Mouse (Mus musculus) gonadal fat pad, adult 2 months (tissue): ENCODE results near the gene Nkpd1. TPM values are rescaled to one million over a fixed set of nuclear protein-coding genes. Genes with fewer than 3 reads are reported as not detected.

Experiments used
- DNase-seq: peaks from one replicate; pipeline ENCODE4 v3.0.0-alpha.2; 2012; ENCODE audit warnings: low read depth
- polyA plus RNA-seq: library from polyadenylated mRNA; depleted of rRNA; stranded (reverse); fragments of >200 nt; gene quantifications from 2 replicates; pipeline ENCODE4 v1.2.3, GENCODE M21; 2012

Nkpd1 gene
- polyA plus RNA-seq, 1 experiment, result 0.35 TPM

DNA sequence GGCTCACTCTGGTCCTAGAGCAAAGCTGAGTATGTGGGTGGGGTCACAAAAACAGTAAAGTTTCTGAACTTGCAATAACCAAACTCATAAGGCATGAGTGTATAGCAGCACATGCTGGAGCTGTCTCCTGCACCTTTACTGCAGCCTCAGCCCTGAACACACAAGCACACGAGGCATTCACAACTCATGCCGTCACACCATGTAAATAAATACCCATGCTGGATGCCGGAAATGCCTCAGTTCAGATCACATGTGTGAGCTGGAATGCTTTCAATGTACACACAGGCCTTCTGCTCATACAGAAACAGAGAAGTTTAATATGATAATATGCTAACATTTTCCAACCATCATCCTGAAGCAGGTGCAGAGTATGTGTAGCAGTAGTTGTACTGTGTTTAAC is 28.4 kb downstream of the Nkpd1 start:
- DNase-seq, result no peak

DNA sequence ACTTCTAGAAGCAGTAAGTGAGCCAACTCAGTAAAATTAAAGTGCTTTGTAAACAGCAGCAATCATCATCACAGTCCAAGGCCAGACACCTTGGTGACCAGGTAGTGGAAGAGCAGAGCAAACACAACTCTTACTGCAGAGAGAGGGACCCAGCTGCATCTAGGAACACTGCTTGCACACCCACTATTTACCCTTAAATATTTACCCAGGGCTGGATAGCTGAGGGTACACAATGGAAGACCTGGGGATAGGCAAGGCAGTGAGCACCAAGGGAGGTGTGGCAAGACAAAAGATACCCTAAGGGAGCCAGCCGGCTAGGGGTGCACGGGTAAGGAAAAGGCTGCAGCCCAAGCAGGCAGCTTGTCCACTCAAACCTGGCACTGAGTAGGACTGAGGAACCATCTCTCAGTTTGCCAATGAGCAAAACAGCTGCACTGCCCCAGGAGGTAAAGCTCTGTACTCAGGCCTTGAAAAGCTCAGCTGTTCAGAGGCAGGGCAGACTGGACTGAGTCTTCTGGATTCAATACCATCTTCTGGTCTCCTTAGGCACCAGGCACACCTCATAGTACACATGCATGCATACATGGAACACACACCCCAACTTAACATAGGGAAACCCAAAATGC is 29.8 kb downstream of the Nkpd1 start:
- no peak for DNase-seq

DNA sequence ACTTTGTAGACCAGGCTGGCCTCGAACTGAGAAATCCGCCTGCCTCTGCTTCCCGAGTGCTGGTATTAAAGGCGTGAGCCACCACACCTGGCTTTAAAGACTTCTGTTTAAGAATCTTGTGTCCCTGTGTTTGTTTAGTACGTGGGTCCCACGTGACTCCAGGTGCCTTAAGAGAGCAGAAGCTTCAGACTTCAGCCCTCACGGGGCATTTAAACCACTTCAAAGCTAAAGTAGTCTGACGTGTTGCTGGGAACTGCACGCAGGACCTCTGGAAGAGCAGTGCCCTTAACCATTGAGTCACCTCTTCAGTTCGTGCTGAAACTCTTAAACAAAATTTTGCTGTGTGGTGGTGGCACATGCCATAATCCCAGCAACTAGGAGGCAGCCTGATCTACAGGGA is 31.8 kb downstream of the Nkpd1 start:
- no peak for DNase-seq

DNA sequence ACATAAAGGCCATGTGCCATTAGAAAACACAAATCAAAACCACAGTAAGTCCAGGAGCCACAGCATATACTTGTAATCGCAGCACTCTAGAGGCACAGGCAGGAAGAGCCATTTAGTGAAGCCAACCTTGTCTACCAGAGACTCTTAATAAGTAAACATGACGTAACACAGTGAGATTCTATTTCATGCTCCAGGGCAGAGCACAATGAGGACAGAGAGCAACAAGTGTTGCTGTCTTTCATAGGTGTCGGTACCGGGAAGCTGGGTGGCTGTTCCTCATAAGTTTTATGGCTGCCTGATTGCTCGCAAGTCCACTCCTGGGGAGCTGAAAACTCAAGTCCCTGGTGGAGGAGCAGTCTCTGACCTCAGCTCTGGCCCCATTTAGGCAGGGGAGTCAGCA is 34.0 kb downstream of the Nkpd1 start:
- peak; percentile 52 for DNase-seq

DNA sequence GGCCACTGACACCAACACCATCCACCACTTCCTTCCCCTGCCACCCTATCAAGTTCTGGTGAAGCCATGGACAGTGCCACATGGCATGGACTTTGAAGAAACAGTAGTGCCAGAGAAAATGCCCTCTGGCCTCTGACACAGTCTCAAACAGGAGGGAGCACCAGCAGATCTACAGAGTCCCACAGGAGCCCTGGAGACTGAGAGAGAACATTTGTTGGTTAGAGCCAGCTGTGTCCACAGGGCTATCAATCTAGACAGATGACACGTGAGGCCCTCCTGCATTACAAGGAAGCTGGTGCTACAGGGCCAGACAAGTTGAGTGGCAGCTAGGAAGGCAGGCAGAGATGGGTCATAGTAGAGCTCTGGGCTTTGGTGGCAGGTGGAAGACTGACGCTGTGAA is 34.8 kb downstream of the Nkpd1 start:
- DNase-seq, result no peak

DNA sequence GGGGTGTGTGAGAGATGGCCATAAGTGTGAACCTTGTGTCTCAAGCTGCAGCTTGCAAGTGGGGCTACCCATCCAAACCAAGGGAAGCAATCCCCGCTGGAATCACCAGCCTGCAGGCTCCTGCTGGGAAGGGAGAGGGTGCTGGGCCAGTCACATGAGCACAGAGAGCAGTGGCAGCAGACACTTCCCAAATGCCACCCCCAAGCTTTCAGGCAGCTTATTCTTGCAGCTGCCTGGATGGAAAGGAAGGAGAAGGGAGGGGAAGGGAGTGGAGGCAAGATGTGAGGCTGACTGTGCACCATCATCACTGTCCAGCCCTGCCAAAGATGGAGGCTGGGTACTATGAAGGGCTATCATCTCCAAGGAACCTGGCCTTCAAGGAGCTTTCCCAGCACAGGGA is 36.5 kb downstream of the Nkpd1 start:
- no peak for DNase-seq

DNA sequence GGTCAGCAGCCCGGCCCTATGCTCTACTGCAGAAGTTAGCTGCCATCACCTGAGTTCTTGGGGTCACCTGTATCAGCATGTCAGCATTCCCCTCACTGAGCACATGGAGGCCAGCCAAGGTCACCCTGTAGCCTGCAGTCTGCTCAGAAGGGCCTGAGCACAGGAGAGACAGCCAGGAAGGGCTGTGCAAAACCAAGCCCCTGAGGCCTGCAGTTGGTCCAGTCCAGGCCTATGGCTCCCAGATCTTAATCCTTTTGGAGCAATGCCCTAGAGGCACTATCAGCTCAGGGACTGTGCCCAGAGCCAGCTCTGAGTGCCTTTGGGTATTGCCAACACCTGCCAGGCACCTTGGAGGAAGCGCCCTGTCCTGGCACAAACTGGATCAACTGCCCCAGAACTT is 39.4 kb downstream of the Nkpd1 start:
- no peak for DNase-seq

DNA sequence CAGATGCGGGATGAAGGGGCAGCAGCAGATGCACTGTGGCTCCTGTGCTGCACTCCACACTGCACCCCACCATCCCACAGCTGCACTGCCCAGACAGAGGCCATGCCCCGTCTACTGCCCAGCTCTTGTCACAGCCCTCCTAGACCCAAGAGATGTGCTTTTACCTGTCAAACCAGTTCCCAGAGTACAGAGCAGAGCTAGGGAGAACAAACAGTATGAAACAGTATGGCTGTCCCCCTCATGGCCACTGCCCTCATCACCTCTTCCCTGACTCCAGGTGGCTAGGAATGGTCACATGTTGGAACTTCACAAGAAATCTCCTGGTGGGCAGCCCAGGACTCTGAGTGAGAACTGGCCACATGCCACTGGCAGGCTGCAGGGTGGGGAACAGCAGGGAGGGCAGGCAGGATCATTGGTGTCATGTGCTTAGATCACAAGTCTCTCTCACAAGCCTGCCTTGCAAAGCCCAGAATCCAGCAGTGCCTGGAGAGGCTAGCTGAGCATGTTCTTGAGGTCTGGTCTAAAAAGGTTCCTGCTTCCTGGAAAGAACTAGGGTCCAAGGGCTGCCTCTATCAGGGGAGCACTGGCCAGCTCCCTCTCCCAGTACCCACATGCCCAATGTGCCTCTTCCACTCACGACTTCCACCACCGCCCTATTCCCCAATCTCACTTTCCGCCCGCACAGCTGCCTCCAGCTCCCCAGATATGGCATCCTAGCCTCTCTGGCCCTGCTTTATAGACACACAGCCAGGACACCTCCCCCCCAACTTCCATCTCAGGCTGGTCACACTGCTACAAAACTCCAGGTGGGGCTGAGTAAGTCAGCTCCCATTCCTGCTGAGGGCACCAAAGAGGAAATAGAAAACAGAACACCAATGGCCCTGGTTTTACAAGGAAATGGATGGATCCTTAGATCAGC is 40.6 kb downstream of the Nkpd1 start:
- no peak for DNase-seq

DNA sequence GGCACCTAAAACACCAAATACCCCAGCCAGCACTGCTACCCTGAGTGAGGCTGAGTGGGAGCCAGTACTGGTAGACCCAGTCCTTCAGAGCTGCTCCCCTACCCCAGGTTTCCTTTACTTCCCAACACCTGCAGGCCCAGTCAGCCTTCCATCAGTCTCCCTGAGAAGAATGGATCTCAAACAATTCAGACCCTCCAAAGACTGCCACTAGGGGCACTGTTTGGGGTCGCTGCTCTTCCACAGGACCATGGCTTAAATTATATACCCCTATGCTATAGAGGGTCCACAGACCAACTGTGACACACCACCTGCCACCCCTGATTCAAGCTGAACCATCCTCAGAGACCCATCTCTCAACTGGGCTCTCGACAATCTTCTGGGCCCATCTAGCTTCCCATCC is 41.3 kb downstream of the Nkpd1 start:
- no peak for DNase-seq

DNA sequence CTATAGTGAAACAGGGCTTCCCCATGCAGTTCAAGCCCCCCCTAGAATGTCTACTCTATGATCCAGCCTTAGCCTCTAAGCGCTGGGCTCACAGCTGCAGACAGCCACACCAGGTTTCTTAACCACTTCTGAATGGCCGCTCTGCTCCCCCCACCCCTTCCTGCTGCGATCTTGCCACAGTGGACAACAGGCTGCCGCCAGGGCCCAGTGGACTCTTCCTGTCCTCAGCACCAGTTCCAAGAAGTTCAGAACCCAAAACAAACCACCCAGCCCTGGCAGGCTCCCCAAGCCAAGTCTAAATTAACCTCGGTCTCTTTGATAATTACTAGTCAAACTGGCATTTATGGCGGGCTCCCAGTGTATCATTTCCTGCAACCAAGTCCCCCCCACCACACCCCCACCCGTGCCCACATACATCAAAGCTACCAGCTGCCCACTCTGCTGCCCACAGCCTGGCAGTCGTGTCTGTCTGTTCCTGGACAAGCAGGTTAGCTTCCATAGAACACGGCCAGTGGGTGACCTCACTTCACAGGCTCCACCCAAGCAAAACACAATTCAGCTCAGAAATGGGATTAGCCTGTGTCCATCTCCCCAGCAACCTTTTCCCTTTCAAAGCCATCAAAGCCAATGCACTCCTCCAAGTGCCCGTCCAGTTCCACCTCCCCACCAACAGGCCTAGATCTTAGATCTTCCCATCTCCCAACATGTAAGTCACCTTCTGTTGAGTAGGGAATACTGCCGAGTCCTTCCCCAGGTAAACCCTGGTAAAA is 43.0 kb downstream of the Nkpd1 start:
- DNase-seq, result no peak

DNA sequence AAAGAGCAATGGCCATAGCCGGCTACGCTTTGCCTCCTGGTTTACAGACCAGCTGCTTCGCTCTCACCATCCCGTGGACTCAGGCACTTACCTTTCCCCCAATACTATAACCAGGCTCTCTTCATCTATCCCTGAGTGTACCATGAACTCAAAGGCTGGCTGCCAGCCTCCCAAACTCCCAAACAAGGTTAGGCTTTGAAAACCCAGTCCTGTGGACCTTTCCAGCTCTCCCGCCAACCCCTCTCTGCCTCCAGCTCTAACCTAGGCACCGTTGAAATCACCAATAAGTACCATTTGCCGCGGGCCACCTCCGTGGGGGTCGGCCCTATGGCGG is 43.8 kb downstream of the Nkpd1 start:
- no peak for DNase-seq

DNA sequence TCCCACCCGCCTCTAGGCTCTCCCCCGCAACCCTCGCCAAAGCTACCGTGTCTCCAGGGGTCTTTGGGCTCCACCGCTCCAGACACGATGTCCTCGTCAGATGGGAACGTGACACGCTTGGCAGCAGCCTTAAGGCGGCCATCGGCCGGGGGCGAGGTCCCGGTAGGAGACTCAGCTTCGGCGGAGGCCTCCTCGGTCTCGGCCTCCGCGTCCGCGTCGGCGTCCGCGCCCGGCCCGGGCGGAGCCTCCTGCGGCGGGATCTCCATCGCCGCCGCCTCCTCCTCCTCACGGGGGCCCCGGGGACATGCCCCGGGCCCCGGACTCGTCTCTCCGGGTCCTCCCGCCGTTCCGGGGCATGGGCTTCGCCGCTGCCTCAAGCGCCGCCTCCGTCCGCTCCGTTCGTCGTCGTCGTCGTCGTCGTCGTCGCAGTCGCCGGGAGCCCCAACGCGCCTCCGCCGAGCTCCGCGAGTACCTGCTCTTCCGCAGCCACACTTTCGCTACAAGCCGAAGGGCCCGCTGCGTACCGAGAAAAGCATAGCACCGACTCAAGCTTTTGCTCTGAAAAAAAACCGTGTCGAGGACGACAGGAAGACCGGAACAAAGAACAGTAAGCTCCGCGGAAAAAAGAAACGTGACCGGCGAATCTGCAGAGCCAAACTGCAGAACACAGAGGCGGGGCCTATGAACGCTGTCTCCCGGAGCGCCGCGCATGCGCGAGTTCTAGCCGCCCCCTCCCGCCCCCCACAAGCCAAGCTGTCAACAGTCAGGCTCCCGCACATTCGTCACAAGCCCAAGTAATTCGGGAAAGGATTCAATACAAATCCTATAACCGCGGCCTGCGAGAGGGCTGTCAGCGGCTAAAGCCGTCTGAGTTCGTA is 44.4 kb downstream of the Nkpd1 start:
- DNase-seq, result no peak

DNA sequence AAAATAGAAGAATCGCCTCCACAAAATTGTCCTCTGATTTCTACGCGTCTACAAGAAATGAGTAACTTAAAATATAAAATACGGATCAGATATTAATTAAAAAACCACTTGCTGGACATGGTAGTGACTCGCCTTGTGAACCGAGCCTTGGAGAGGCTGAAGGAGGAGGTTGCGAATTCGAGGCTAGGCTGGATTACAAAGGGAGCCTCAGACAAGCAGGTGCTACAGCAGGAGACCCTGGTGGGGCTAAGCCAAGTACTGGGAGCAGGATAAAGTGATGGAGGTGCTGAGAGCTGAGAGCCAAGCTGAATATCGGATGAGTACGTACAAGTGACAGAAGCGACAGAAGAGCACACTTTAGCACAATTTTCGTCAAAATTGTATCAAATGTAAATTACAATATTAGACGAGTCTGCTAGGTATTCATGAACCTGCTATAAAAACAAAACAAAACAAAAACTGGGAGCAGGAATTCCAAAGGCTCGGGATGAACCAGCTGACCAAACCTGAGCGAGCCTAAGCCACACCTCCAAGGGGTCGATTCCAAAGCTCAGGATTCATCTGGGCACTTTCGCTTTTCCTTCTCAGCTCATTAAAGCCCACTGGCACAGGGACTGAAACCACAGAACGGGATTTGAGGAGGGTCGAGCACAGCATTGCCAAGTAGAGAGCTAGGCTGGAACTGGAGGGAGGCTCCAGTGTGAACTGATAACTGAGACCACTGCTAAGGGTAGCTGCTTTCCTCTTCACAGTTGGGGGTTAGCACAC is 45.2 kb downstream of the Nkpd1 start, which contains the start of gene Ppp1r37:
Gene Ppp1r37 (minus strand): TSS at position 434 of the 768 bp plus-strand sequence.
- no peak for DNase-seq

DNA sequence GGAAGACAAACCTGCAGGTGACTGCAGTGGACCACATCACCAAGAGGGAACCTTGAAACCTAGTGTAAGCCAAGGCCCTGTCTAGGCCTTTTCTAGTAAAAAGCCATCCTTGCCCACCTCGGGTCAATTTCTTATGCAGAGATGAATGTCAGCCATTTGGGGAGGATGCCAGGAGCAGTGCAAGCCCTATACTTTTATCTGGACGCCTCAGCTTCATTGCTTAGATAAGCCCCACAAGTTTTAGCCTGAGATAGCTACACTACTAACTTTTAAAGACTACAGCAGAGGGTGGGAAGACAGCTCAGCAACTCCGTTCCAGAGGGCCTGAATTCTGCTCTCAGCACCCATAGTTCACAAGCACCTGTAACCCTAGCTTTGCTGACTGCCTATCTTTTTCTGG is 46.2 kb downstream of the Nkpd1 start:
- no peak for DNase-seq

DNA sequence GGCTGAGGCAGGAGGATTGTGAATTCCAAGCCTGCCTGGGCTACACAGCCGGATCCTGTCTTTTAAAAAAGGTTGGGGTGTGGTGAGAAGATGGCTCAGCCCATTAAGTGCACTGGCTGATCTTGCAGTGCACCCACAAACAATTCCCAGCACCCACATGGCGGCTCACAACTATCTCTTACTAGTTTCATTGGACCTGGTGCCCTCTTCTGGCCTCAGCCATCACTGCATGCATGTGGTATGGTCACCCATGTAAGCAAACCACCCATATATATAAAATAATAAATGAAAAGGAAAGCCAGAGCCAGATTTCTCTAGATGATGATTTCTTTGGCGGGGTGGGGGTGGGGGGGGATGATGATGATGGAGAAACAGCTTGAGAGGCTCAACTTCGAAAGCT is 46.8 kb downstream of the Nkpd1 start:
- DNase-seq, result no peak

DNA sequence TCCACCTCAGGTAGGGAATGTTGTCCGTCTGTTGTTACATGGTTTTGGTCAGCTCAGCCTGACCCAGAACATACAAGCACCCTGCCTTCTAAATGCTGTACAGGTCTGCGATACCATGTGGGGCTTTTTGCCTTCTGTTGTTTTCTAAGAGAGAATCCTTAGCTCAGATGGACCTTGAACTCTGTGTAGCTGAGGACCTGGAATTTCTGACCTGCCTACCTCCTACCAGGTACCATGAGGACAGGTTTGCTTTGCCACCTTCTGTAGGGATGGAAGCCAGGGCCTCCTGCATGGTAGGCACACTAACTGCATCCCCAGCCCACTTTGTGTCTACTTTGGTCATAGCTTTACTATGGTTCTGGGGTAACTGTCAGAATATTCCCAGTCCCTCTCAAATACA is 48.2 kb downstream of the Nkpd1 start:
- DNase-seq, result no peak

DNA sequence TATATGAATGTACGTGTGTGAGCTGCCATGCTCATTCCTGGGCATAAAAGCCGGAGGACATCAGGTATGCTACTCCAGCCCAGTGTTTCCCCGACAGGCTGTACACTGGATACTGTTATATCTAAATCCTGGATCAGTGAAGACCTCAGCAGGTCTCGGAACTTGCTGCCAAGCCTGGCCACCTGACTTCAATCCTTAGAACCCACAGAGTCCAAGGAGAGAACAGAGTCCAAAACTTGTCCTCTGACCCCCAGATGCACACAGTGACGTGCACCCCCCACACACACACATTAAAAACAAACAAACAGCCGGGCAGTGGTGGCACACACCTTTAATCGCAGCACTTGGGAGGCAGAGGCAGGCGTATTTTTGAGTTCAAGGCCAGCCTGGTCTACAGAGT is 49.8 kb downstream of the Nkpd1 start:
- DNase-seq, result no peak

DNA sequence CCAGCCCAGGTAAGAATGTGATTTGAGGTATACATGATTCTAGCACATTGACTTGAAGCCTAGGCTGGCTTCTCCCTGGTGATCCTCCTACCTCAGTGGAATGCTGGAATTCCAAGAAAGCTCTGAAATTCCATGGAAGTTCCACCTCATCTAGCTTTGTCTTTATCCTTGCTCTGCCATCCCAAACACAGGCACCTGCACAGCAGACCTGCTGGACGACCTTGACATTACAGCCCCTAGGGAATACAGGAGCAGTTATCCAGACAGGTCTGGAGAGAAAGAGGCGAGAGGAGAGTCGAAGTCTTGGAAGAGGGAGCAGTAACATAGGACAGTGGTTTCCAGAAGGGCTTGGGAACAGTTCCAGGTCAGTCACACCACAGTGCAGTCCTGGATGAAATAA is 52.0 kb downstream of the Nkpd1 start:
- no peak for DNase-seq

DNA sequence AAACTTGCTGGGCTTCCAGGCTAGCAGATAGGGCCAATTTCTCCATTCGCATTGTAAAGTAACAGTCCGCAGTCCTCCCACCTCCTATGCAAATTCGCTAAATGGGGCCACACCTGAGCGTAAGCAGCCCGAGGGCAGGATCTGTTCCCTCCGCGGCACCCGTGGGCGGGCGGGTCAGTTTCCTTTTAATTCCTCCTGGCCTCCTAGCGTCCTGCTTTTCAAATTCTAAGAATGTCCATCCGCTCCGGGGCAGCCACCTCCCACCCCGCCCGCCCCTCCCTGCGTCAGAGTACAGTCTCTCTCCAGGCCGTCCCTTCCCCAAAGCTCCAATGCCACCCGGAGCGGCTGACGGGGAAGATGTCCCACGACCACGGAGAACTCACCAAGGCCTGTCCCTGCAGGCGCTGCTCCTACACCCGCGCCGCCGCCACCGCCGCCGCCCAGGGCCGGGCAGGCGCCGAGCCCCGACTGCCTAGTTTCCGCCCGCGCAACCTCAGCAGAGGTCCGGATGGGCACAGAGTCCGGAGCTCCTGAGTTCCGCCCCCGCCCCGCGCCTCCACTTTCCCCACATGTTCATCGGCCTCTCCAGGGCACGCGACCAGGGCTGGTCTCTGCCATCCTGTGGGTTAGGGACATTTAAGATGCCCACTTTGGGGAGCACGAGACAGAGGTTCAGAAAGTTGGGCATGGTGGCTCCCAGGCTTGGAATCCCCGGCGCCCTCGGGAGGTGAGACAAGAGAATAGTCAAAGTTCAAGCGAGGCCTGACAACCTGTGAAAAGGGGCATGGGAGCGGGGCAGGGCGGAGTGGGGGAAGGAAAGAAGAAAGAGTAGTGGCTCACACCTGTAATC is 55.5 kb downstream of the Nkpd1 start:
- DNase-seq, result no peak

DNA sequence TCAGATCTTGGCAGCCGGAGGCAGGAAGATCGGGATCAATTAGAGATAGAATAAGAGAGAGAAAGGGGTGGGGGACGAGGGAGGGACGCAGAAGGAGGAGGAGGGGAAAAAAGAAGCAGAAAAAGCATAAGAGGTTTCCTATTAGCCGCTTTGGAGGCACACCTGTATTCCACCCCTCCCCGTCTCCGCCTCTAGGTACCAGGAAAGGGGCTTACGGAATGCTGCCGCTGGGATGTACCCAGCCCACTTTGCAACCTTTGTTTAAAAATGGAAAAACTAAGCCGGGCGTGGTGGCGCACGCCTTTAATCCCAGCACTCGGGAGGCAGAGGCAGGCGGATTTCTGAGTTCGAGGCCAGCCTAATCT is 56.1 kb downstream of the Nkpd1 start:
- no peak for DNase-seq
